Mouse (Mus musculus) heart, postnatal 36 days (tissue): ENCODE data around the gene Hnrnpa3. TPM values are rescaled to one million over a fixed set of nuclear protein-coding genes. Genes with fewer than 3 reads are reported as not detected.
A peak's percentile ranks its signal among the peaks of the same experiment; 100 is the strongest.

Experiments
- DNase-seq, 2 experiments: peaks; one replicate each; pipeline ENCODE4 v3.0.0; 2021 to 2022
- intact Hi-C: fragments of 180-260 bp; cut with DNase I; formaldehyde crosslinking; loops from one replicate; pipeline ENCODE4 v1.15.1; 2025
- microRNA-seq, 2 experiments: library from miRNA; unstranded; fragments of <30 nt; microRNA quantifications; one replicate each; pipeline ENCODE4 v1.2.0; 2021; ENCODE audit warnings: borderline number of aligned reads in 2 of 2
- total RNA-seq, 2 experiments: library from RNA; stranded (reverse); gene quantifications; 2 replicates each; pipeline ENCODE4 v1.2.3; 2021

Gene Hnrnpa3
- total RNA-seq, 2 experiments from 2014 or later, result 137 to 165 TPM

DNA sequence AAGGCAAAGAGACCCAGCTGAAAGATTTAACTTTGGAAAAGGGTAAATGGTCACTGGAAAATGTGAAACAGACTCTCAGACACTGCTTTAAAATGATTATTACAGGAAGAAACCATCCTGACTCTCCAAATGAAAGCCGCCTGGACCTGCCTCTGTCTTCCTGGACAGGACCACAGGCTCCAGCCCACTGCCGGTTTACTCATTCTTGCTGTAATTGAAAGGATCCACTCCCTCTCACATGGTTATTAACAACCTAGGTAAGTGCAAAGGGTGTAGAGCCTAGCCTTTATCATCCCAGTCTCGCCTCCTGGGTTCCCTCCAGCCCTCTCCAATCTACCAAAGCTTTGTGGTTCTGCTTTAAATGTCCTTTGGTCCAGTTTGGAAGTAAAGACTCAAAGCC, 42.1 kb downstream of the Hnrnpa3 start:
- DNase-seq, result no peak
- intact Hi-C loops, result loop anchor here (5.0 kb wide), 1 partner anchor 281 kb away; the partner anchor contains the start of gene Ttc30a1

- intact Hi-C loops, result loop anchor here (5.0 kb wide), 1 partner anchor 280 kb away; the partner anchor contains the start of gene Ttc30a1
- no peak for DNase-seq
Measured at GRCm38 (mm10) chr2:75701822-75702587, 42.9 kb downstream of the Hnrnpa3 start.

DNA sequence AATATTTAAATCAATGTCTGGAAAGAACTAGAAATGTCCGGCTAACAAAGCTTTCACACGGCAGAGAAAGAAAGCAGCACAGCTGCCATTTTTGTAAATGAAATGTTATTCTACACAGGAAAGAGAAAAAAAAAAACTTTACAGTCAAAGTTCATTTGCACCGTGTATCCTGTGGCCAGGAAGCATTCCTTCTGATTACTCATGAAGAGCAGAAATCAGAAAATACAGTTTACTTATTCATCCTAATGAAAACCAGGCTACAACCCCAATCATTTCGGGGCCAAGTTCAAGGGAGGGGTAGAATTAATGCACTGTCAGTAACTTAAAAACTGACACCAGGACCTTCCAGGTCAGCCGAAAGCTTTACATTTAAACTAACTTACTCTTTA, 43.5 kb downstream of the Hnrnpa3 start:
- intact Hi-C loops, result loop anchor here (5.0 kb wide), 1 partner anchor 280 kb away; the partner anchor contains the start of gene Ttc30a1
- no peak for DNase-seq

DNA sequence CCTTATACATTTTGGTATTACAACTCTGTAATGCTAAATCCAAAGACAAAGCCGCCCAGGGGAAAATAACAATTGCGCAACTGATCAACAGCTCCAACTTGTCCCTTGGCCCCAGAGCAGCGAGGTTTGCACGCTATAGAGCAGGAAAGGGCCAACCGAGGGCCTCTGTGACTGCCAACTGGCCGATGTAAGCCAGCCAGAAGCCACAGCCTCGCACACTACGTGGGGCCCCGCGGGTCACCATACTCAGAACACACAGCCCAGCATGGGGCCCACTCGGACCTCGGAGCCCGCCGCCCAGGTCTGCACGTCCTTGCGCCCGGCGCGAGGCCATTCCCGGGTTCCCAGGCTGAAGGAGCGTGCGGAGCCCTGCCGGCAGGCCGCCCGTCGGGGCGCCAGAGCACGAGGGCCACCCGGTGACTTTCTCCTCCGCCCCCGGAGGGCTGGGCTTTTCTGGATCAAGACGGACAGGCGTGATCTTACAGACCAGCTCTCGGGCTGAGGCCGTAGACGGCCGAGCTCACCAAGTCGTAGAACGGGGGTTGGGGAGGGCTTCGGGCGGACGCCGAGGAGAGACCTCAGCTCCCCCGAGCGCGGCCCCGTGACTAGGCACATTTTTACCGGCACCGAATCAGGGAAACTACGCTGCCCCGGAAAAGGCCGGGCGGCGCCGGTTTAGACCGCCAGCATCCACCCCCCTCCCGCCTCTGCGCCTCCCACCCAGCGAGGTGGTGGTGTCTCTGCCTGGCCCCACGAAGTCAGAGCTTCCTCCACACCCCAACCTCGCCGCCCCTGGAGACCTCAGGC, 44.5 kb downstream of the Hnrnpa3 start:
- intact Hi-C loops, result loop anchor here (1.0 to 5.0 kb wide), 6 partner anchors 18 to 279 kb away; partner anchors contain the start of genes Hnrnpa3 and Ttc30a1

GRCm38 (mm10) chr2:75704234-75705161, 45.4 kb downstream of the Hnrnpa3 start, which contains the start of gene Nfe2l2:
Gene Nfe2l2, minus strand, starts transcription at chr2:75704641.
- intact Hi-C loops, result loop anchor here (1.0 to 5.0 kb wide), 4 partner anchors 45 to 278 kb away; partner anchors contain the start of genes Hnrnpa3 and Ttc30a1
- DNase-seq, result peak; percentile 98

More for the DNA sequence above, 44.5 kb downstream of the Hnrnpa3 start:
- peak; percentile 92 to 97 for DNase-seq

DNA sequence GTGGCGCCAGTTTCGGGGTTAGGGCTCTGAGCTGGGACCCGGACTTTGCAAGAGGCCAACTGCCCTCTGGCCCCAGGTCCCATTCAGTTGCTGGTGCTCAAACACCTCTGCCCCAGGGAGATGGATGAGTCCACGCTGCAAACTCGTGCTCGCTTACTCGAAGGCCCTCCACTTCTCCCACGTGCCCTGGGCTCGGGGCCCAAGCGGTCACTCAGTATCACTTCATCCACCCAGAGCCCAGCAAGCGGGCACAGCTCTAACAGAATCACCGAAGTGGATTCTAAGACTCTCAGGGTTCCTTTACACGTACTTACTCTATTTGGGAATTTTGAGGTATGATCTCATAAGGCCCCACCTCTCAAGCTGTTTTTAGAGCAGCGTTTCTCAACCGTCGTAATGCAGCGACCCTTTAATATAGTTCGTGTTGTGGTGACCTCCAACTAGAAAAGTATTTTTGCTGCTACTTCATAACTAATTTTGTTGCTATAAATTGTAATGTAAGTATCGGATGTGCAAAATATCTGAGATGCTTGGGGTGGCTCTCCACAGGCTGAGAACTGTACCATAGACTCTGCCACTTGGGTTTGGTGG, 46.2 kb downstream of the Hnrnpa3 start:
- DNase-seq, result no peak
- intact Hi-C loops, result loop anchor here (2.0 kb wide), 2 partner anchors 68 to 76 kb away; no protein-coding TSS in a partner anchor

- intact Hi-C loops, result no loop called here
- DNase-seq, result no peak
Measured at GRCm38 (mm10) chr2:75706435-75706834, 47.4 kb downstream of the Hnrnpa3 start.

- intact Hi-C loops, result no loop called here
- no peak for DNase-seq
Measured at GRCm38 (mm10) chr2:75707420-75707819, 48.4 kb downstream of the Hnrnpa3 start.

DNA sequence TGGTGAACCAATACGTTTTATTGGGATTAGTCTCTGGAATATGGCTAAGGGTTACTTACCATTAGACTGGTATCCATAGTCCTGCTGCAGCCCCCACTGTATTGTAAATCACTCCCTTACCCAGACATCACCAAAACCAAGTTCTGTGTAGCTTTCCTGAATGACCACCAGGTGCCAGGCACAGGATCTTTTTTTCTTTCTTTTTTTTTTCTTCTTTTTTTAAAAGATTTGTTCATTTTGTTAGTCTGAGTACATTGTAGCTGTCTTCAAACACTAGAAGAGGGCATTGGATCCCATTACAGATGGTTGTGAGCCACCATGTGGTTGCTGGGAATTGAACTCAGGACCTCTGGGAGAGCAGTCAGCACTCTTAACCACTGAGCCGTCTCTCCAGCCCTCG, 54.0 kb downstream of the Hnrnpa3 start:
- no peak for DNase-seq
- intact Hi-C loops, result no loop called here

GRCm38 (mm10) chr2:75714766-75715165, 55.7 kb downstream of the Hnrnpa3 start:
- intact Hi-C loops, result no loop called here
- no peak for DNase-seq

- no peak for DNase-seq
- intact Hi-C loops, result no loop called here
Measured at GRCm38 (mm10) chr2:75716046-75717016, 57.3 kb downstream of the Hnrnpa3 start.

Small RNA genes lying within 50 kb of the gene (microRNA-seq; reads per million reads assigned to microRNA genes)
- gene Gm24574, result 0 to 0.67 reads per million in 2 experiments

Other genes with a start within 250 kb of the Hnrnpa3 start
- gene Nfe2l2, start 45.4 kb downstream of the Hnrnpa3 start, total RNA-seq, result 10 to 100 TPM; 66.7 to 70.2 TPM
- gene Agps, start 172.9 kb downstream of the Hnrnpa3 start, total RNA-seq, result 10 to 100 TPM; 26.6 to 34.3 TPM